Mouse (Mus musculus): ENCODE results near the gene Rab3a.

The Rab3a gene

GRCm38 (mm10) chr8:70758616-70759561 is 4.4 kb downstream of the Rab3a start:
- no peak for DNase-seq (ENCODE audit: low spot score)

- DNase-seq (ENCODE audit: low spot score): no peak
Measured at GRCm38 (mm10) chr8:70760350-70760749, 5.9 kb downstream of the Rab3a start.

DNA sequence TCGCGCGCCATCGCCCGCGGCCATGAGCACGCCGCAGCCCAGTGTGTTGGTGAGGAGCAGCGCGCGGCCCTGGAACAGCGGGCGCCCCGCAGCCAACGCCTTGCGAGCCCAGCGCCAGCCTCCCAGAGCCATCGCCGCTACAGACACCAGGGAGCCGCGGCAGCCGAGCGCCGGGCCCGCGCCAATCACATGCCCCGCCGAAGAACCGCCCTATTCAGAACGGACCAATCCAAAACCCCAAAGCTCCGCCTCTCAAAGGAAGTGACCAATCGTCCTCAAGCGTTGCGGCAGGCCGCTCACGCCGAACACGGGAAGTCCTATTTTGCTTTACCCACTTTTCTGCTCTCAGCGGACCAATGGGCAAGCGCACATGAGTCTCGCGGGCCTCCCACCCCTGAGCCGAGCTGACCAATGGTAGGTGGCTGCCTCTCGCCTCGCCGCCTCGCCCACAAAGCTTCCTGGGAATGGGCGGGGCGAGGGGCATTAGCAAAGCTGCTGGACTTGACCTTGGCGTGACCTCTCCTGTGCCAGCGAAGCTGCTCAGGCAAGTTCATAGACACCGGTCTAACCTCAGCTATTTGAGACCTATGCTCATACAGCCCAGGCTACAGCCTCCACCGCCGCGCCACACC is 6.4 kb downstream of the Rab3a start, which contains the start of gene Mpv17l2:
TSS of gene Mpv17l2 (minus strand) at position 172 of the 632 bp plus-strand sequence.
- peak; percentile 92 for DNase-seq (ENCODE audit: low spot score)

- DNase-seq (ENCODE audit: low spot score): peak; percentile 54
Measured at GRCm38 (mm10) chr8:70762118-70762517, 7.6 kb downstream of the Rab3a start.

- peak; percentile 69 for DNase-seq (ENCODE audit: low spot score)
Measured at GRCm38 (mm10) chr8:70763354-70763753, 8.9 kb downstream of the Rab3a start.

GRCm38 (mm10) chr8:70764026-70764425 is 9.5 kb downstream of the Rab3a start:
- peak; percentile 41 for DNase-seq (ENCODE audit: low spot score)

- no peak for DNase-seq (ENCODE audit: low spot score)
Measured at GRCm38 (mm10) chr8:70764676-70765075, 10.2 kb downstream of the Rab3a start.

DNA sequence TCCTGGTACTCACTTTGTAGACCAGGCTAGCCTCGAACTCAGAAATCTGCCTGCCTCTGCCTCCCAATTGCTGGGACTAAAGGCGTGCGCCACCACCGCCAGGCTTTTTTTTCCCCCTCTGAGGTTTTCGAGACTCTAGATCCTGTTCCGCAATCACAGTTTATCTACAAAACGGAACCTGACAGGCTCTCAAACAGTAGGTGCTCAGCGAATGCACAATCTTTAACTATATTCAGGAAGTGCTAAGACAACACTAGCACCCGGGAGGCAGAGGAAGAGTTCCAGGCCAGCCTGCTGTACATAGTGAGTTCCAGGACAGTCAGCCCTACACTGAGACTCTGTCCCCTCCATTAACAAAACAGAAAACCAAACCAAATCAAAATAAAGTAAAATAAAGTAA is 10.8 kb downstream of the Rab3a start:
- no peak for DNase-seq (ENCODE audit: low spot score)

DNA sequence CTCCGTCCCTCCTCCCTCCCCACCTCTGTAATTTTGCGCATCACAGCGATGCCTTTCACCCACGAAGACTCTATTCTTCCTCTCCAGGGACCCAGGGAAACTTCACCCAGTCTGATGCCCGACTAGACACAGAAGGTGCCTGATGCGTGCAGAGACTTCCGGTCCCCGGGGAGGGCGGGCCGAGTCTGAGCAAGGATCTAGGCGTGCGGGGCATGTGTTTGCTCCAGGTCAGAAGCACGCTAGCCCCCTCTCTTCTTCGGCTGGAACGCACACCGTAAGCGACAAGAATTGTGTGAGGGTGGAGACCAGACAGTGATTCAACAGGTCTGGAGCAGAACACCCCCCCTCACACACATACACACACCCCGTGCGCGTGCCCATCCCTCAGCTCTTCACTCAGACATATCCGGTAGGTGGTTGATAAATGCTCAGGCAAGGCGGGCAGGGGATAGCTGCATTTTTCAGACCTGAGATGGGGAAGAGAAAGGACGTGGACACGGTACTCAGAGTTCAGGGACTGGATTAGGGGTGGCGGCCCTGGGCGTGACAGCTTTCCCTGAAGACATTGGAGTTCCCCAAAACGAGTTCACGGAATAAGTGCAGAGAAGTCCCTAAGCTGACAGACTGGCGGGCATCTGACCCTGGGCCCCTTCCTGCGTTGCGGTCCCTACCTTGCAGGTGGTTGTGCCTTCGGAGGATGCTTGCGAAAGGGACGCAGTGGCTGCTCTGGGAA is 11.5 kb downstream of the Rab3a start:
- DNase-seq (ENCODE audit: low spot score): peak; percentile 61

- DNase-seq (ENCODE audit: low spot score): peak; percentile 60
Measured at GRCm38 (mm10) chr8:70766571-70767440, 12.3 kb downstream of the Rab3a start.

DNA sequence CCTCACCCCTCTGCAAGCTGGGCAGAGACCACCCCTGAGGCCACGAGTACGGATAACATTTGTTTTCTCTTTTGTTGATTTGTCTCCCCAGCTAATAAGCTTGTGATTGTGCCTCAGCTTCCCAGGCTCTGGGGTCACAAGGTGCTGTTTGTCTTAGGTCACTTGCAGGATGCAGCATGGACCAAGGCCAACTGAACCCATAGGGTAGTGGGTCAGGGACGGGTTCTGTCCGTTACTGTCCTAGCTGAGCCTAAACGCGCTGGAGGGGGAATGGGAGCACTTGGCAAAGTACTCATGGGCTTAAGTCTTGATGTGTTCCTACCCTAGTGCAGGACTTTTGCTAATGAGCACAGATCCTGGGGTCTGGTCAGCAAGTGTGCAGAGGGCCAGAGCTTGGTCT is 13.0 kb downstream of the Rab3a start:
- no peak for DNase-seq (ENCODE audit: low spot score)

DNA sequence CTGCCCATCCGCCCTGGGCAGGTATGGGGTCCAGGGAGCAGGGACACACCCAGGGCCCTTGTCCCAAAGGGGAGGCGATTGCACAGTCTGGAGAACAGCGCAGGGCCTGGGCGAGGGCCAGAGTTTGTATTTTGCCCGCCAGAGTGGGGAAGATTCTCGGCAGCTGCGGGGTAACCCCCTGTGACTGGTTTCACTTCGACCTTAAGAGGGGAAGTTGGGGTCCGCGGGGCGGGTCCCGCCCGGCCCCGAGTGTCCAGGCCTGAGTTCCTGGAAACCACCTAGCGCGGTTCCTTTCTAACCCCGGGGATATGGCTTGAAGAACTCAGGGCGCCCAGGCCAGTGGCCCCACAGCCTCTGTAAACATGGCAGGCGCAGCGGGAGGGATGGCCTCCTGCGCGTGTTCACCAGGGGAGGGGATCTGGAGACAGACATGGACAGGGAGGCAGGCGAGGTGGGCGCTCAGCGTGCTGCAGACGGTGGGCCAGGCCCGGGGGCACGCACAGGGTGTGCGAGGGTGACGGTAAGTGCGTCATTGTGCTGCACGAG is 13.8 kb downstream of the Rab3a start:
- peak; percentile 56 for DNase-seq (ENCODE audit: low spot score)

GRCm38 (mm10) chr8:70768956-70769355 is 14.5 kb downstream of the Rab3a start:
- no peak for DNase-seq (ENCODE audit: low spot score)

DNA sequence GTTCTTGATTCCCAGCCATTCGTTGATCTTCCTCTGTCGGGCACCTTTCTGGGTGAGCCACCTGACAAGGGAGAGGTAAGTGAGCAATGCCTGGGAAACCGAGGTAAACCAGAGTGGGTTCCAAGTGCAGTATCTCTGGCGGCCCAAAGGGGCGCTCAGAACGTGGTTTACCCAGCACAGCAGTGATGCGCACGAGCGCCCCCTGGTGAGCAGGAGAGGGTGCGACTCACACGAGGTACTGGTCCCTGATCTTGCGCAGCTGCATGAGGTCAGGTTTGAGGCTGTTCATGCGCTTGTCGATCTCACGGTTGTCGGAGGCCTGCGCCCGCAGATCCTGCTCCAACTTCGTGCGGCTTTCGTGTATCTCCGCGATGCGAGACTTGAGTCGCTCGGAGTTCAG is 14.9 kb downstream of the Rab3a start:
- peak; percentile 91 for DNase-seq (ENCODE audit: low spot score)

DNA sequence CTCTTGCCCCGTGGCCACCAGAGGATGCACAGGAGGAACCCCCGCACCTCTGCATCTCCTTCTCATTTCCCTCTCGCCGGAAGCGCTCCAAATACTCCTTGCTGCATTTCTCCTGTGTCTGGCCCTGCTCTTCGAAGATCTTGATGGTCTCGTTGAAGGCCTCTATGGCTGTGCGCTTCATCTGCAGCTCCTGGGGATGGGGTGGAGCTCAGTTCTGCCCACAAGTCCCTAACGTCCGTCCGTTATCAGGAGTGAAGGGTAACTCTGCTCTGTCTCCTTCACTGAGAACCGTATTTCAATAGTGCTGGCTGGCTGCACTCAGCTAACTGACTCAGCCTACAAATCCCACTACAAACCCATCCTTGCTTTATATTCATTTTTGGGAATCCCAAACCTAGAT is 15.4 kb downstream of the Rab3a start:
- DNase-seq (ENCODE audit: low spot score): no peak

DNA sequence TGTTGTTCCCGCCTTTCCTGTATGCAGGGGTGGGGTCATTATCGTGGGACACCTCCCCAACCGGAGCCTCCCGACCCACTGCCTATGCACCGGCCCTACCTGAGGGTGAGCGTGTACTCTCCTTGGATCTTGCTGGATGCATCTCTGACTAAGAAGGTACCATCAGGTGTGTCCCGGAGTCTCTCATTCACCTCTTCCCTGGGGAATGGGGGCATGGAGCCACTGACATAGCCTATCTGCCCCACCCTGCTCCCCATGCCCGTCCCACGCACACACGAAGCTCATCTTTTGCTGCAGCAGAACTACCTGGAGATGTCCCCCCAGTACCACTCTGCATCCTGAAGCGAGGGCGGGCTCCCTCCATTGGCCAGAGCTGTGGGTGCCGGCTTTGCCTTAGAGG is 16.3 kb downstream of the Rab3a start:
- no peak for DNase-seq (ENCODE audit: low spot score)

DNA sequence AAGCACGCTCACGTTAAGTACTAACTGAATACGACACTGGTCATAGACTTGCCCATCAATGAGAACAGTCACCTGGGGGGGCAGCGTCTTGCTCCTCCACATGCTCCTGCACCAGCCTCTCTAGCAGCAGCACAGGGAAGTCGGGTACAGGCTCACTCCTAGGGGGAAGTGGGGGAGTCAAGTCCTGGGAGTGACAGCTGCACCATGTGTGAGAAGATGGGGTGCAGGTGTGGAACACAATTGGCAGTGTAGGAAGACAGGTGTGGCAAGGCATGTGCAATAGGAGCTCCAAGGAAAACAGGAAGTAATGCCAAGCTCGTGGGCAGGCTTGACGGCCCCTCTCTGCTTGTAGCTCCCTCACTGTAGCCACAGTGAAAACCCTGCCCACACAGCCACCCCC is 16.7 kb downstream of the Rab3a start:
- no peak for DNase-seq (ENCODE audit: low spot score)

GRCm38 (mm10) chr8:70772075-70772474 is 17.6 kb downstream of the Rab3a start:
- DNase-seq (ENCODE audit: low spot score): no peak

DNA sequence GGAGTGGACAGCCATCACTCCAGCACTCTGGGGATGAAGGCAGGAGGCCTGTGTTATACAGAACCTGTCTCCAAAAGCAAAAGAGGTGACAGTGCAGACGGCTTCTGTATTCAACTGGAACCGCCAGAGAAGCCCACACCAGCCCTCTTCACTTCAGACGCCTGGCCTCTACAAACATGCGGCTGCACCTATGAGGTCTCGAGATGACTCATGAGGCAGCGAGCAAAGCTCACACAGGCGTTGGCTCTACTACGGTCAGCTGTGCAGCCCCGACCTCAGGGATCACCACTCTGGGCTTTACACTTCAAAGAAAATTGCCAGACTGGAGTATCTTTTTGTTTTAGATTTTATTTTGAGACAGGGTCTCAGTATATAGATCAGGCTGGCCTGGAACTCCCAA is 18.4 kb downstream of the Rab3a start:
- DNase-seq (ENCODE audit: low spot score): no peak

DNA sequence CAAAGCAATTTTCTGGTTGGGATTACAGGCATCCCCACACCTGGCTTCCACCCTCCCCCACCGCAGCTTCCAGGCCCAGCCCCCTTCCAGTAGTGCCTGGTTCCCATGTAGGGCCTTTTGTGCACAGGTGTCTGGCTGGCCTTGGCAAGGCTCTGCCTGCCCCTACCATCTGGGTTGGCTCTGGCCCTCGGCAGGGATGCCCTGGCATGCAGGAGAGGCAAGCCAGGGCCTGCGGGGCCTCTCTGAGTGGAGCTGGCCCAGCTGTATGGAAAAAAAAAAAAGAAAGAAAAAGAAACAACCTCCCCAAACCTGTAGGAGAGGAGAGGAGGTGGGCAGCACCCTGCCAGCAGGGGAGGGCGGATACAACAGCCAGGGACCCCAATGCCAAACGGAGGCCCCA is 18.9 kb downstream of the Rab3a start:
- DNase-seq (ENCODE audit: low spot score): no peak

GRCm38 (mm10) chr8:70773833-70774232 is 19.4 kb downstream of the Rab3a start:
- DNase-seq (ENCODE audit: low spot score): no peak

All from spleen, adult 12 weeks (tissue).